Mouse (Mus musculus) mesoderm, embryonic 11.5 days (tissue): ENCODE data around the gene A830005F24Rik.
A peak's percentile ranks its signal among the peaks of the same experiment; 100 is the strongest.

Experiments used
- DNase-seq: peaks from one replicate; pipeline ENCODE4 v3.0.0-alpha.2; 2012; ENCODE audit warnings: low read depth, low spot score

The A830005F24Rik gene

DNA sequence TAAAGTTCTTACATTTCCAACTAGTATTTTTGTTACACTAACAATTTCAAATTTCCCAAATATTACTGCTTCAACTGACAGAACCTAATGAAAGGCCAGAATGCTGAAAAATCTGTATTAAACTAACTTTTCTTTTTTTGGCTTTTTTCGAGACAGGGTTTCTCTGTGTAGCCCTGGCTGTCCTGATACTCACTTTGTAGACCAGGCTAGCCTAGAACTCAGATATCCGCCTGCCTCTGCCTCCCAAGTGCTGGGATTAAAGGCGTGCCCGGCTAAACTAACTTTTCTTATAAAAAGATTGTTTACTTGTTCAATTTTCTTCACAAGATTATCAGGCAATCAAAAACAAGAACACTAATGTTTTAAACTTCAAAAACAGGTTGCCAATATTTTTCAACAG, 31.5 kb downstream of the A830005F24Rik start:
- no peak for DNase-seq

DNA sequence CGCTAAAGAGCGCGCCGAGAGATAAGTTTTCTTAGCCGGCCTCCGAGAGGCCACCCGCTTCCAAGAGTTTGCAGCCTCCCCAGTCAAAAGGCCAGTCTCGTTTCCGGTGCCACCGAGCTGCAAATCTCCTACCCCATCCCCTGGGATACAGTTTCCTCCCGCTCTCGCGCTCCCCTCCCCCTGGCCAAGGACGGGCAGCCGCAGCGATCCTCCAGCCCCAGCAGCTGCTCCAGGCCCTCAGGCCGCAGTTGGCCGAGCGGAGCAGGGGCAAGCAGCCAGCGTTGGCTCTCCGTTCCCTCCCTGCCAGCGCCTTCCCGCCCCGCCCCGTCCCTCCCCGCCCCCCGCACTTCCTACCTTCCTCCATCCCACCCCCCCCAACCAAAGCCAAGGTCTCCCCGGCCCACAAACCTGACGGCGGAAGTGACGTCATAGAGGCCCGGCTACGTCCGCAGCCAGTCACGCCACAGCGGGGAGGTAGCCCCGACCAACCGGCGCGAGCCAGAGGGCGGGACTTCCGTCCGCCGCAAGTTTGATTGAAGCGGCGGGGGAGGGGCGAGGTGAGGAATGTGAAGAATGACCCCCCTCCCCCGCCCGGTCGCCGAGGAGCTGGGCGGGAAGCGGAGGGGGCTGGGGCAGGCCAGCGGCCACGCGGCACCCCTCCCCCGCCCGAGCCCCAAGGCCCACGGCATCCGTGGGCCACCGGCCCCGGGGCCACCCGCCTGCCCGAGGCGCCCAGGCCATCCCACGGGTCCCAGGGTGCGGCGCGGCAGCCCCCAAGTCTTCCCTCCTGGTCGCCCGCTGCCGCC, 32.3 kb downstream of the A830005F24Rik start:
- DNase-seq, result peak; percentile 100

DNA sequence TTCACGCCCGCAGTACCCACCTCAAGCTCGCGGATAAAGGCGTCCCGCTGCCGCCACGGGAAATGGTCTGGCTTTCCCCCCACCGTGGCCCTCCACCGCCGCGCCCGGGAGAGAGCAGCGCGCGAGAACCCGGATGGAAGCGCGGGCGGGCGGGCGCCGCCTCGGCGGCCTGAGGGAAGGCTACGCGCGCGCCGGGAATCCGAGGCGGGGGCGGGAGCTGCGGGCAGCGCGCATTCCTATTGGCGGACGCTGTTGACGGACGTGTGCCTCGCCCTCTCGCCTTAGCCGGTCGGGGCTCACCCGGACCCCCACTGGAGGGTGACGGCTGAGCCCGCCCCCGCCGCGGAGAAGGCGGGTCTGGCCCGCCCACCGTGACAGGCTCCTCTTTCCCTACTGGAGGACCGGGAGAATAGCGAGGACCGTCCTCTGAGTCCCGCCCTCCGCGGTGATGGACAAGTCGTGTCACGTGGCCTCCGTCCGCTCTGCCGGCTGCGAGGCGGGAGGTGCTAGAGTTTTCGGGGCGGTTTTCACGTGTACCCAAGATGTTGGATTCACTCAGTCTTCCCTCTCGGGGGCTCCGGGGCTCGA, 33.1 kb downstream of the A830005F24Rik start:
- DNase-seq, result peak; percentile 99

DNA sequence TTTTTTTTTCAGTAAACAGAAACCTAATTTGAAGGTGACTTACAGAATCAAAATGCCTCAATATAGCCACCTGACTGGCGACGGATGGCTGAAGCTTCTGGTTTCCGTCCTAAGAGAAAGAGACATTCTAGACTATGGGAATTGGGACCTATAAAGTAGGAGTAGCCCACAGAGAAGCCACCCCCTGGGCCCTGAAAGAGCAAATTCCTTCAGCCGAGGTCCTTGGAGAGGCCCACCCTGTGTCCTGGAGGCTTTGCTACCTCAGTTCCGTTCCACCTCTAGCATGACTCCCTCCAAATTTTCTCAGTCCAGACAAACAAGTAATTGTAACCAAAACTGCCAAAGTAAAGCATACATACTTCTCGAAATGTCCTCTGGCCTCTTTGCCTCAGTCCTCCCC, 34.3 kb downstream of the A830005F24Rik start:
- DNase-seq, result no peak

DNA sequence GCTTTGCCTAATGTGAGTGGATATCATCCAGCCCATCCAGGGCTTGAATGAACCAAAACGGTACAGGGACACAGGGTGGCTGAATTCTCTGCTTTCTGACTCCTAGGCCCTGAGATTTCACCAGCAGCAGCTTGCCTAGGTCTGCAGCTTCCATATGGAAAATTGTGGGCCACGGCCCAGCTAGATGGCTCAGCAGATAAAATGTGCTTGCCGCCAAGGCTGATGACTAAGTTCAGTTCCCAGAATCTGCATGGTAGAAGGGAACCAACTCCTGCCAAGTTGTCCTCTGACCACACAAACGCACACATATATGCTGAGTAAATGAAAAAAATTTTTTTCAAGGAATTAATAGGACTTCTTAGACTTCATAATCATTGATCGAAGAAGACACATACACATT, 34.9 kb downstream of the A830005F24Rik start:
- DNase-seq, result no peak

DNA sequence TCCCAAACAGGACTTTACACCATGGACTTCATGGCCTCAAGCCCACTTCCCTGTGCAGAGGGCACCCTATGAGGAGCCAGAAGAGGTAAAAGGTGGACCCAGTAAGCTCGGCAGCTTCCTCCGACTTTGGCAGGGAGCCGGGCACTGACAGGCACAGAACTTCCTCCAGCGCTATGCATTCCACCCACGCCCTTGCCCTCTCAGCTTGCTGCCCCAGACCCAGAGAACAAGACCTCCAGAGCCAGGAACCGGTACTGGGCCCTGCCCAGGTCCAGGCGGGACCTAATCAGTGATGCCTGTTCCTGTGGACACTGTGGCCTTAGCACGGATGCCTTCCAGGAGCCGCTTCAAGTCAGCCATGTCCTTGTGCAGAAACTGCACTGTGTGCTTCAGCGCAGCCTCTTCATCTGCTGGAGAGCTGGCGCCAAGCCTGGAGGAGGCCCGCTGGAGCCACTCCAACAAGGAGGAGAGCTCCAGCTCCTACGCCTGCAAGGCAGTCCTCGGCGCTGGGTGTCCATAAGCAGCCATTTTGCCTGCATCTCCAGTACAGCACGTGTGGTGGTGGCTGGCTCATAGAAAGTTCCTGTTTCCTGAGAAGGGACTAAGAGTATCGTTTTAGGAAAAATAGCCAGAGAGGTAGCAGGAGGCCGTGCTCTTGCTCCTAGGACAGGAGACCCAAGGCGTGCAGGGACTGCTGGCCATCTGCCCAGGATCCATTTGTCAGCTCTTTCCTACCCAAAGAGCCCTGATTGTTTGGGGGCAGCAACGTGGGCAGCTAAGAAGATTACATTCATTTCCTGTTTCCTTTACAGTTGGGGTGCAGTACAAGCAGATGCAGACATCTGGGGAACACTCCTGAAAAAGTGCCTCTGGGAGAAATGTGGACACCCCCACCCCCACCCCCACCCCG, 39.1 kb downstream of the A830005F24Rik start:
- DNase-seq, result no peak

DNA sequence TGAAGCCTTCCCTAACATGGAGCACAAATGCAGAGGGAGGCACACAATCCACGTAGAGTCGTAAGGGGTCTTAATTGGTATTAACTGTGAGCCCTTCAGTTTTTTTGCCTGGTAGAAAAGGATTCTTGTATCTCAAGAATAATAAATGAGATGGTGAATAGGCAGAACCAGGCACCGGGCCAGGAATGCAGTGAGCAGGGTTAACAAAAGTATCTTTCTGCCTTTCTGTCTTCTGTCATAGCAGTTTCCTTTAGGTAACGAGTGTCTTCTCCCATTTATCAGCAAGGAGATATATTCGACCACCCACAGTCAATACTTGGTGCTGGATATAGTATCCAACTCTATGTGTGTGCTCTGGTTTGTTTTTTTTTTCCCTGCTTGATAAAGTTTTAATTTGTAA, 40.1 kb downstream of the A830005F24Rik start:
- DNase-seq, result no peak

DNA sequence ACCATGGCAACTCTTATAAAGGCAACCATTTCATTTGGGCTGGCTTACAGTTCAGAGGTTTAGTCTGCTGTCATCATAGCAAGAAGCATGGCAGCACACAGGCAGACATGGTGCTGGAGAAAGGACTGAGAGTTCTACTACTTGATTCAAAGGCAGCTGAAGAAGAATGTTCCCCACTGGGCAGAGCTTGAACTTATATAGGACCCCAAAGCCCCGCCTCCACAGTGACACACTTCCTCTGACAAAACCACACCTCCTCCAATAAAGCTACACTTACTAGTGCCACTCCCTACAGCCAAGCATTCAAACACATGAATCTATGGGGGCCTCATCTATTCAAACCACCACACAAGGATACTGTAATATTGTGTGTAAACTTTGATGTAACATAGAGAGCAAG, 41.2 kb downstream of the A830005F24Rik start:
- no peak for DNase-seq

DNA sequence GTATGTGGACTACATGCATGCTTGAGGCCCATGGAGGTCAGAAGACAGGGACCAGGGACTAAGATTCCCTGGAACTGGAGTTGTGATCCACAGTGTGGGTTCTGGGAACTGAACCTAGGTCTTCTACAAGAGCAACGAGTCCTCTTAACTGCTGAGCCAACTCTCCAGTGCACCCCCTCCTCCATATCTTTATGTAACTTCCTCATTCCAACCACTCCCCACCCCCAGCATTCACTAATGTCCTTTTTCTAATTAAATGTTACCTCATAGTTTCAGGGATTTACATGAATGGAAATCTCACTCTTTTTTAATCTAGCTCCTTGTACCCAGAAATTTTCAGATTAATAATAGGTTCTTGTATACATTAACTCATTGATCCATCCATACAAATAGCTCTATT, 42.6 kb downstream of the A830005F24Rik start:
- DNase-seq, result no peak

DNA sequence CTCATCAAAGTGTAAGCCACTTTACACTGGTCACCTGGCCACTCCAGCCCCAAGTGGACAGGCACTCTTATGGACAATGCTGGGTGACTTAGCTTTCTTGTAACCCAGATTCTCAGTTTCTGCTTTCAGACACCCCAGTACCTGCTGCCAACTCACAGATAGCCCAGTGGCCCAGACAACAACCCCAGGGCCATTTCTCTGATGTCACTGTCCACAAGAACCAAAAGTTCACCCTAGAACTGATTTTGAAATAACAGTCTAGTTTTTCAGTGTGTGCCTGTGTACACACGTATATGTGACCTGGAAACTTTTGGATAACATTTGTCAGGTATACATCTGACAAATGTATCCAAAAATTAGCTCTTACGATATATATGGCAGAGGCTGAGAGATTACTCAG, 48.1 kb downstream of the A830005F24Rik start:
- no peak for DNase-seq

DNA sequence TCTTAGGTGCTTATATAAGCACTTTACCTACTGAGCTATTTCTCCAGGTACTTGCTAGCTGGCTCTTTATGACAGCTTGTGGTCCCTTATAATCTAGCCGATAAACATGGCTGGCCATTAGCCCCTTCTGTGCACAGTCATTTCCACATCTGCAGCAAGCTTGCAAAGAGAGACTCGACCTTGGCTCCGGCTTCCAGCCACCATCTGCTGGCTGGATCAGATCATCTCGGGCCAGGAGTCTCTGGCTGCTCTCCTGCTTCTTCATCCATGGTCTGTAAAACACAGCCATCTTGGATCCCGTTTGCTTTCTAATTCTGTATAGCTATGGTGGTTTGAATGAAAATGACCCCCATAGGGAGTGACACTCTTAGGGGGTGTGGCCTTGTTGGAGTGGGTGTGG, 49.0 kb downstream of the A830005F24Rik start:
- no peak for DNase-seq
